20 mouse cellular contexts compared by ENCODE assay signal in the genomic region with DNA sequence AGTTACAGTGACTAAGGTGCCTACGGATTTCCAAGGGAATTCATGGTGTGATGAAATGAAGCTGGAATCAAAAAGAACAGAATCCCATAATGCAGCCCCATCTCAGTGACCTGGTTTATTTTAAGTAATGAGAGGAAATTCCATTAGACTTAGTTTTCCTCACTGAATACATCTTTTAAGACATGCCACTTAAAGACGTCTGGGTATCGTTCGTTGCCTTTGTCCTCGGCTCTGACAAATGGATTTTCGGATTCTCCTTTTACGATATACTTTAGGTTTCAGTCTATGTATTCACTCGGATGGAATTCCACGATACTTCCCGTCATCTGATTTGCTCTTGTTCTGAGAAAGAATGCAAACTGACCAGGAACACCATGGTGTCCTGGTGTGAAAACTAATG. TPM values are rescaled to one million over a fixed set of nuclear protein-coding genes. Genes with fewer than 3 reads are reported as not detected.
DNase-seq lines count a peak whose midpoint lies in the region; ATAC-seq and TF ChIP-seq lines count a peak whose summit lies in the region.
"Had no signal": no experiment of that assay in that cellular context is flagged by ENCODE, and none has a peak within 500 bp of the region (broad histone marks: within the 10 kb centered on the region; RNA-seq: fewer than 3 reads in every experiment).

No protein-coding gene starts in this region.

- TF ChIP-seq EP300 in heart, postnatal 0 days (IDR thresholded peaks at IDR 0.05; ENCODE audit: low read depth), result no peak

- H3K4me2 ChIP-seq in heart, postnatal 0 days (ENCODE audit: low read depth, low read length), result peak overlapping the region; percentile 80
- H3K4me2 ChIP-seq in limb, embryonic 14.5 days (replicated peaks; ENCODE audit: low read depth, low read length, severe bottlenecking), result 0 out of 2 replicates have a peak overlapping the region, but pooled peaks have one; percentile 13
- H3K4me2 ChIP-seq: limb, embryonic 12.5 days; stomach, embryonic 15.5 days had no signal

- H3K27ac ChIP-seq in heart, postnatal 0 days (ENCODE audit: low read depth), result no peak overlapping the region
- H3K27ac ChIP-seq in forebrain, embryonic 10.5 days, result no peak overlapping the region
- no peak overlapping the region for H3K27ac ChIP-seq in limb, embryonic 14.5 days (replicated peaks; ENCODE audit: low read depth, low read length)
- H3K27ac ChIP-seq: gastrocnemius, adult 2 months; limb, embryonic 12.5 days; stomach, embryonic 15.5 days had no signal

- 40% methylated on average over 10 of the region's 10 CpGs for WGBS in heart, postnatal 0 days
- 23% methylated on average over 10 of the region's 10 CpGs for WGBS in forebrain, embryonic 10.5 days
- WGBS in limb, embryonic 14.5 days, result 40% methylated on average over 10 of the region's 10 CpGs

- no peak for TF ChIP-seq CTCF in heart, postnatal 0 days (IDR thresholded peaks at IDR 0.05; ENCODE audit: low read depth)

- H3K9me3 ChIP-seq in heart, postnatal 0 days (replicated peaks; ENCODE audit: control insufficient read depth, low read length), result no peaks in the 10 kb centered on the region; the same call in 1 of the 2 replicates
- no peaks in the 10 kb centered on the region for H3K9me3 ChIP-seq in forebrain, embryonic 10.5 days
- no peaks in the 10 kb centered on the region for H3K9me3 ChIP-seq in limb, embryonic 14.5 days (ENCODE audit: control insufficient read depth, low read length)
- H3K9me3 ChIP-seq: stomach, embryonic 15.5 days had no signal

- ATAC-seq in heart, postnatal 0 days (ENCODE audit: insufficient read depth, low read depth), result no peak
- no peak for ATAC-seq in limb, embryonic 14.5 days (ENCODE audit: low FRiP score, low read depth)
- ATAC-seq in inflammation-experienced regulatory T-cells, adult 6 months, result no peak
- ATAC-seq: CD4-positive, CD25-positive, alpha-beta regulatory T cell, adult 4 months; liver, postnatal 0 days had no signal

- 0 out of 2 replicates have a peak overlapping the region, but pooled peaks have one; percentile 1 for H3K4me3 ChIP-seq in heart, postnatal 0 days (ENCODE audit: low read depth, low read length)
- peak overlapping the region; percentile 8; the same call in 1 of the 2 replicates for H3K4me3 ChIP-seq in forebrain, embryonic 10.5 days
- H3K4me3 ChIP-seq in limb, embryonic 14.5 days (replicated peaks; ENCODE audit: low read length), result no peak overlapping the region
- H3K4me3 ChIP-seq: gastrocnemius, adult 2 months; limb, embryonic 12.5 days; stomach, embryonic 15.5 days had no signal

- peaks cover 15% of the 10 kb centered on the region; the same call in 1 of the 2 replicates for H3K4me1 ChIP-seq in heart, postnatal 0 days (ENCODE audit: control insufficient read depth, insufficient read depth)
- peaks cover 40% of the 10 kb centered on the region for H3K4me1 ChIP-seq in forebrain, embryonic 10.5 days
- H3K4me1 ChIP-seq in limb, embryonic 14.5 days (ENCODE audit: control insufficient read depth, insufficient read depth, low read length), result peaks cover 12% of the 10 kb centered on the region
- H3K4me1 ChIP-seq: stomach, embryonic 15.5 days had no signal

- H3K27me3 ChIP-seq in heart, postnatal 0 days (ENCODE audit: control insufficient read depth, insufficient read depth, low read length), result no peaks in the 10 kb centered on the region
- H3K27me3 ChIP-seq in forebrain, embryonic 10.5 days (ENCODE audit: poor library complexity, severe bottlenecking), result no peaks in the 10 kb centered on the region
- no peaks in the 10 kb centered on the region for H3K27me3 ChIP-seq in limb, embryonic 14.5 days (ENCODE audit: control insufficient read depth, insufficient read depth, low read length)
- H3K27me3 ChIP-seq: limb, embryonic 12.5 days; stomach, embryonic 15.5 days had no signal

- DNase-seq in heart, postnatal 0 days (ENCODE audit: low spot score), result peak; percentile 7
- no peak for DNase-seq in heart, postnatal 4 days
- DNase-seq in Muller cell, postnatal 12 days (ENCODE audit: inconsistent ontology term), result peak; percentile 90
- DNase-seq in forebrain, embryonic 10.5 days (ENCODE audit: extremely low spot score, low spot score), result no peak
- DNase-seq in limb, embryonic 14.5 days (ENCODE audit: low spot score), result no peak
- DNase-seq in right cerebral cortex, postnatal 14 days, result no peak
- no peak for DNase-seq in frontal cortex, adult 2 months (ENCODE audit: extremely low spot score in 1 of 2, low spot score in 1 of 2)
- DNase-seq: embryo, embryonic 11 days; gastrocnemius, adult 2 months; heart, postnatal 14 days; kidney, adult 11 months; kidney, postnatal 14 days; layer of hippocampus, postnatal 36 days; liver, postnatal 0 days; lung, postnatal 4 days; midbrain, embryonic 14.5 days had no signal

- H3K36me3 ChIP-seq in heart, postnatal 0 days (replicated peaks; ENCODE audit: control insufficient read depth, insufficient read depth, low read length), result peaks cover 22% of the 10 kb centered on the region
- H3K36me3 ChIP-seq in forebrain, embryonic 10.5 days (replicated peaks), result peaks cover 4% of the 10 kb centered on the region; the same call in 1 of the 2 replicates
- H3K36me3 ChIP-seq in limb, embryonic 14.5 days (ENCODE audit: control insufficient read depth, insufficient read depth, low read length), result peaks cover 4% of the 10 kb centered on the region; the same call in 1 of the 2 replicates
- H3K36me3 ChIP-seq: stomach, embryonic 15.5 days had no signal

- no peak for TF ChIP-seq POLR2A in limb, embryonic 14.5 days (IDR thresholded peaks at IDR 0.05; ENCODE audit: borderline replicate concordance, extremely low read depth, insufficient read depth, insufficient read length)

- no peak overlapping the region for H3K9ac ChIP-seq in heart, postnatal 0 days (replicated peaks; ENCODE audit: low read depth, low read length)
- H3K9ac ChIP-seq in limb, embryonic 14.5 days (ENCODE audit: low read depth, low read length, severe bottlenecking), result no peak overlapping the region
- H3K9ac ChIP-seq: limb, embryonic 12.5 days; liver, postnatal 0 days; stomach, embryonic 15.5 days had no signal

RNA-seq across cellular contexts. Expression of gene Camk2d, which starts 3.8 kb away (rescaled TPM):
- 191 and 217 TPM in 2 replicates for total RNA-seq in heart, postnatal 0 days (2014; rRNA removed; ENCODE audit: low replicate concordance)
- 96.2 and 109 TPM in 2 replicates for polyA plus RNA-seq in heart, postnatal 0 days (2015; fragmentation: Nextera tagmentation; extraction: Ambion mirVana)
- total RNA-seq in heart, postnatal 4 days (2021), result 100 to 1,000 TPM; 208 to 210 TPM
- polyA plus RNA-seq in forebrain, embryonic 10.5 days (2016; fragmentation: Nextera tagmentation; extraction: Ambion mirVana), result 10.3 and 10.7 TPM in 2 replicates
- polyA plus RNA-seq in limb, embryonic 14.5 days (2012; rRNA removed), result 40.0 and 46.0 TPM in 2 replicates
- 37.4 and 43.4 TPM in 2 replicates for polyA plus RNA-seq in limb, embryonic 14.5 days (2014; fragmentation: Nextera tagmentation; extraction: Ambion mirVana)
- 10 to 100 TPM; 57.4 to 90.2 (median 67.9) TPM for polyA plus RNA-seq in inflammation-experienced regulatory T-cells, adult 6 months (2017; shearing (Covaris generic))
- 91.7 and 142 TPM in 2 replicates for polyA plus RNA-seq in frontal cortex, adult 2 months (2012; rRNA removed)

Comparison
In these comparisons a context has a peak if more than half of its experiments do, and no peak if none do; other contexts are left out.
1. DNase-seq: peak in heart, postnatal 0 days (single experiment) and Muller cell, postnatal 12 days (single experiment); none in heart, postnatal 4 days (single experiment), forebrain, embryonic 10.5 days (single experiment), limb, embryonic 14.5 days (single experiment), right cerebral cortex, postnatal 14 days (single experiment) and frontal cortex, adult 2 months (0 of 2).